Mouse (Mus musculus): ENCODE data around the gene Mvb12b. TPM values are rescaled to one million over a fixed set of nuclear protein-coding genes. Genes with fewer than 3 reads are reported as not detected.

Gene Mvb12b
- total RNA-seq, 1 experiment: 5.0 TPM

DNA sequence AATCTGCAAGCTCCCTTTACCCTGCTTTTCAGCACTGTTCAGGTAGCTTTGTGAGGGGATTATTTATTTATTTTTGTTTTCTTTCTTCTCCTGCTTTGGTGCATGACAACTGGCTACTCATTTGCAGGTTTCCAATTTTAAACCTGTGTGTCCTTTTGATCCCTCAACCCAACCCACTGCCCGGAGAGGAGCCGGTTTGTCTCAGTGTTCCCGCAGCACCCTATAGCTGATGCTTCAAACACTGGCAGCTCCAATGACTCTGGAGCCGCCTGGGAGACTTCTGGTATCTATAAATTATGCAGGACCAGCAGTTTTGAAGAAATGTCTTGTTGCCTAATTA, 16.6 kb downstream of the Mvb12b start:
- no peak for DNase-seq (ENCODE audit: low read depth, low spot score)
- no peak for TF ChIP-seq HCFC1 (IDR thresholded peaks at IDR 0.05; ENCODE audit: borderline replicate concordance, insufficient read depth, low read length)
- TF ChIP-seq MAFK (IDR thresholded peaks at IDR 0.05; ENCODE audit: insufficient read depth, low read depth, low read length): no peak
- TF ChIP-seq ZC3H11A (IDR thresholded peaks at IDR 0.05; ENCODE audit: borderline replicate concordance, low read depth, low read length): no peak
- no peak for TF ChIP-seq CHD2 (IDR thresholded peaks at IDR 0.05; ENCODE audit: low read depth, low read length)
- TF ChIP-seq ZNF384 (IDR thresholded peaks at IDR 0.05; ENCODE audit: low read depth, low read length): no peak
- Histone ChIP-seq H3K9me3 (ENCODE audit: control insufficient read depth, insufficient read depth, low read depth, low read length) (no peaks in the 10 kb centered on the region), H3K36me3 (ENCODE audit: control insufficient read depth, insufficient read depth, low read length, poor library complexity, severe bottlenecking) (no peaks in the 10 kb centered on the region; the same call in 1 of the 2 replicates), H3K4me3 (ENCODE audit: insufficient read depth in 1 of 2, low read depth in 1 of 2, low read length in 2 of 2, poor library complexity in 1 of 2, severe bottlenecking in 1 of 2) (no peak overlapping the region), H3K4me1 (ENCODE audit: control insufficient read depth in 2 of 2, insufficient read depth in 2 of 2, low read length in 2 of 2, poor library complexity in 1 of 2) (peaks cover 0 to 8% of the 10 kb centered on the region in 2 experiments; a peak in 3 of 4 replicates), H3K27ac (ENCODE audit: insufficient read depth, low read depth, low read length, poor library complexity, severe bottlenecking) (no peak overlapping the region), H3K9ac (ENCODE audit: insufficient read depth, low read depth, low read length, poor library complexity, severe bottlenecking) (no peak overlapping the region)
- in situ Hi-C loops (cut with MboI; ENCODE audit: low sequenced_read_pairs in 2 of 2, unreplicated experiment in 2 of 2): no loop called here

DNA sequence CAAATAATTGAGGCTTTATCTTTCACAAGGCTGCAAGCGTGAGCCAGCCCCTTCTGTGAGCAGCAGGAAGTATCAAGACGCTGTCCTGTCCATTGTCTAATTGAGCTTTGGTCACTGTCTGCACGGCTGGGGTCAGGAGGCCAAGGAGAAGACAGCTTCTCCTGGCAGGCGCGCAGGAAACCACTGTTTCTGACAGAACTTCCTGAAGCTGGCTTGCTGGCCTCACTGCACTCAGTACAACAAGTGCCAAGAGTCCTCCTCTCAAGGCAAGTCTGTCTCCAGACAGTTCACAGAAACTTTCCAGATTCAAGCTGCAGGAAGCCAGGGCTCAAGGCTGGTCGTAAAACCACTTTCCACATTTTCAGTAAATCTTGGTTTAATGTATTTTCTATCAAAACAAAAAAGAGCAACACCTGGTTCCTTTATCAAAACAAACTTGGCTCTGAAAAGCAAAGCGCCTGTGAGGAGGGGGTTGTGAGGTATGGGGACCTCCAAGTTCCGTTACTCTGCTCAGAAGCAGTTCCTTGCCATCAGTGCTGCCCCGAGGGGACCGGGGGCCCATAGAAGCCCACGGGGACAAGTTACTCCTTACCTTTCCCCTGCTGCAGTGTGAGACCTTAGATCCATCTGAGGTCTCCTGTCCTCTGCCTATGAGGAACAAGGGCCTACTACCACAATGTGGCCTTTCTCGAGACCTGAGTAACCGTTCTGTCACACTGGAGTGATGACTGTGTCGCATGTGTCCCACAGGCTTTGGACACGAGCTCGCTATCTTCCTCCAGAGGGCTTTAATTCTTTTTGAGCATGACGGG, 17.2 kb downstream of the Mvb12b start:
- H3K36me3 ChIP-seq (ENCODE audit: control insufficient read depth, insufficient read depth, low read length, poor library complexity, severe bottlenecking): no peaks in the 10 kb centered on the region; the same call in 1 of the 2 replicates
- TF ChIP-seq MAFK (IDR thresholded peaks at IDR 0.05; ENCODE audit: insufficient read depth, low read depth, low read length) (no peak), ZC3H11A (IDR thresholded peaks at IDR 0.05; ENCODE audit: borderline replicate concordance, low read depth, low read length) (no peak), HCFC1 (IDR thresholded peaks at IDR 0.05; ENCODE audit: borderline replicate concordance, insufficient read depth, low read length) (no peak), ZNF384 (IDR thresholded peaks at IDR 0.05; ENCODE audit: low read depth, low read length) (no peak), CHD2 (IDR thresholded peaks at IDR 0.05; ENCODE audit: low read depth, low read length) (no peak)
- in situ Hi-C loops (cut with MboI; ENCODE audit: low sequenced_read_pairs in 2 of 2, unreplicated experiment in 2 of 2): no loop called here
- H3K4me3 ChIP-seq (ENCODE audit: insufficient read depth in 1 of 2, low read depth in 1 of 2, low read length in 2 of 2, poor library complexity in 1 of 2, severe bottlenecking in 1 of 2): no peak overlapping the region
- H3K27ac ChIP-seq (ENCODE audit: insufficient read depth, low read depth, low read length, poor library complexity, severe bottlenecking): no peak overlapping the region
- DNase-seq (ENCODE audit: low read depth, low spot score): no peak
- no peaks in the 10 kb centered on the region for H3K9me3 ChIP-seq (ENCODE audit: control insufficient read depth, insufficient read depth, low read depth, low read length)
- H3K4me1 ChIP-seq (ENCODE audit: control insufficient read depth in 2 of 2, insufficient read depth in 2 of 2, low read length in 2 of 2, poor library complexity in 1 of 2): peaks cover 0 to 6% of the 10 kb centered on the region in 2 experiments; a peak in 2 of 4 replicates
- H3K9ac ChIP-seq (ENCODE audit: insufficient read depth, low read depth, low read length, poor library complexity, severe bottlenecking): no peak overlapping the region

GRCm38 (mm10) chr2:33869689-33870343, 17.9 kb downstream of the Mvb12b start:
- Histone ChIP-seq H3K9ac (ENCODE audit: insufficient read depth, low read depth, low read length, poor library complexity, severe bottlenecking) (no peak overlapping the region), H3K27ac (ENCODE audit: insufficient read depth, low read depth, low read length, poor library complexity, severe bottlenecking) (no peak overlapping the region), H3K36me3 (ENCODE audit: control insufficient read depth, insufficient read depth, low read length, poor library complexity, severe bottlenecking) (no peaks in the 10 kb centered on the region; the same call in 1 of the 2 replicates), H3K4me1 (ENCODE audit: control insufficient read depth in 2 of 2, insufficient read depth in 2 of 2, low read length in 2 of 2, poor library complexity in 1 of 2) (peaks cover 0 to 3% of the 10 kb centered on the region in 2 experiments; a peak in 1 of 4 replicates), H3K9me3 (ENCODE audit: control insufficient read depth, insufficient read depth, low read depth, low read length) (no peaks in the 10 kb centered on the region), H3K4me3 (ENCODE audit: insufficient read depth in 1 of 2, low read depth in 1 of 2, low read length in 2 of 2, poor library complexity in 1 of 2, severe bottlenecking in 1 of 2) (no peak overlapping the region)
- no peak for TF ChIP-seq HCFC1 (IDR thresholded peaks at IDR 0.05; ENCODE audit: borderline replicate concordance, insufficient read depth, low read length)
- no peak for TF ChIP-seq ZC3H11A (IDR thresholded peaks at IDR 0.05; ENCODE audit: borderline replicate concordance, low read depth, low read length)
- TF ChIP-seq MAFK (IDR thresholded peaks at IDR 0.05; ENCODE audit: insufficient read depth, low read depth, low read length): no peak
- TF ChIP-seq ZNF384 (IDR thresholded peaks at IDR 0.05; ENCODE audit: low read depth, low read length): no peak
- no peak for TF ChIP-seq CHD2 (IDR thresholded peaks at IDR 0.05; ENCODE audit: low read depth, low read length)
- no peak for DNase-seq (ENCODE audit: low read depth, low spot score)
- in situ Hi-C loops (cut with MboI; ENCODE audit: low sequenced_read_pairs in 2 of 2, unreplicated experiment in 2 of 2): no loop called here

- Histone ChIP-seq H3K9ac (ENCODE audit: insufficient read depth, low read depth, low read length, poor library complexity, severe bottlenecking) (no peak overlapping the region), H3K36me3 (ENCODE audit: control insufficient read depth, insufficient read depth, low read length, poor library complexity, severe bottlenecking) (no peaks in the 10 kb centered on the region; the same call in 1 of the 2 replicates), H3K4me1 (ENCODE audit: control insufficient read depth in 2 of 2, insufficient read depth in 2 of 2, low read length in 2 of 2, poor library complexity in 1 of 2) (peaks cover 0 to 3% of the 10 kb centered on the region in 2 experiments; a peak in 1 of 4 replicates), H3K9me3 (ENCODE audit: control insufficient read depth, insufficient read depth, low read depth, low read length) (no peaks in the 10 kb centered on the region), H3K27ac (ENCODE audit: insufficient read depth, low read depth, low read length, poor library complexity, severe bottlenecking) (no peak overlapping the region), H3K4me3 (ENCODE audit: insufficient read depth in 1 of 2, low read depth in 1 of 2, low read length in 2 of 2, poor library complexity in 1 of 2, severe bottlenecking in 1 of 2) (no peak overlapping the region)
- no peak for DNase-seq (ENCODE audit: low read depth, low spot score)
- in situ Hi-C loops (cut with MboI; ENCODE audit: low sequenced_read_pairs in 2 of 2, unreplicated experiment in 2 of 2): no loop called here
- TF ChIP-seq CHD2 (IDR thresholded peaks at IDR 0.05; ENCODE audit: low read depth, low read length) (no peak), HCFC1 (IDR thresholded peaks at IDR 0.05; ENCODE audit: borderline replicate concordance, insufficient read depth, low read length) (no peak), ZNF384 (IDR thresholded peaks at IDR 0.05; ENCODE audit: low read depth, low read length) (no peak), ZC3H11A (IDR thresholded peaks at IDR 0.05; ENCODE audit: borderline replicate concordance, low read depth, low read length) (no peak), MAFK (IDR thresholded peaks at IDR 0.05; ENCODE audit: insufficient read depth, low read depth, low read length) (no peak)
Measured at GRCm38 (mm10) chr2:33868996-33869688, 18.6 kb downstream of the Mvb12b start.
